Mouse (Mus musculus): ENCODE measurements around the gene Eif2d. TPM values are rescaled to one million over a fixed set of nuclear protein-coding genes. Genes with fewer than 3 reads are reported as not detected.

The Eif2d gene
- total RNA-seq, 2 experiments from 2014 or later = 37.7 to 39.7 TPM

DNA sequence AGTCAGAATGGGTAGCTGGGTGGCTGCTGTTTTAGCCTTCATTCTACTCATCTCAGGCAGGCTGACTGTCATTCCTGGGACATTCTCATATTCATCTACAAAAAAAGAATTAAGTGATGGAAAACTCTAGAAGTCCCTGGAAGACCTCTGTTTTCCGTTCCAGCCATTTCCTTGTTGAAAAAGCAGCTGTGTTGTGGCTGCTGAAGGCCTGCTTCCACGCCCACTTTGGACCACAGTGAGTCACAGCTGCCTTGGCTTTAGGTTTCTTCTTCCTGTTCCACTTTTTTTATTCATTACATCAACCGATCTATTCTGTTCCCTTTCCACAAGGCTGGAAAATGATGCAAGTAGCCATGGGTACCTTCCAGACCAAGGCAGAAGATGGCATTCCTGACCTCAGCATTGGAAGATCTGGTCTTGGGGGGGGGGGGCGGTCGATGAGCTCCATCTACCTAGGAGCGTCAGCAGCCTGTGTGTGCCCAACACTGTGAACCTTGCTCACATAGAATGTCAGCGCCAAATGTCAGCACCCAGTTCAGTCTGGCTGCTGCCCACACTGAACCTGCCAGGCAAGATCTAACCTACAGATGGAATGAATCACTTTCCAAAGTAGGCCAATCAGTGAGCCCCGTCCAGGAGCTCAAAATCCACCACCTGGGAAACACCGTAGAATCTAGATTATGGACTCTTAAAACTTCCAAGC lies 31.4 kb downstream of the Eif2d start:
- DNase-seq (ENCODE audit: low spot score in 2 of 2) = no peak

DNA sequence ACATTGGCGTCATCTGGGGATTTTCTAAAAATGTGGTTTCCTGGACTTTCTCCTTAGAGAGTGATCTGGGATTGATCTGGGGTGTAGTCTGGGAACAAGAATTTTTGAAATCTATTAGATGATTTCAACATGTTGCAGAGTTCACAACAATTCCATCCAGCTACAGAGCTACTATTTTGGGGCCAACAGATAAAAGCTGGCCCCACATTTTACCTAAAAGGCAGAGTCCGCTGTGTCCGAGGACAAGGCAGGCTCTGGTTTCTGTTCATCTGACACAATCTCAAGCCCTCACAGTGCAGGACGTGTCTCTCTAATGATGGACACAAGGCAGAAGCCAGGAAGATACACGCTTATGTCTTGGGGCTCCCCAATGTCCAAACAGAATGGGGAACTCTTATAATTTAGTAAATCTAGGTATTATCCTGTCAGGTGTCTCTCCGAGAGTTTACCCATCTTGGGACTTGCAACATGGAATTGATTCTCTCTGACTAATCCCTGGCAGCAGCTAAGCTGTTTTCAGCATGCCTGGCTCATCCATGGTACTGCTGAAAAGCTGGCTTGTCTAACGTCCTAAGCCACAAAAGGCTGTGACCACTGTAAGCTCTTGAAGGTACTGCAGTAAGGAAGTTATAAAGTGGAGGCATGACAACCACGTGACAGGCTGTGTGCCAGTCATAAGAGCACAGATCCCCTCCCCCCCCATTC lies 32.1 kb downstream of the Eif2d start:
- DNase-seq (ENCODE audit: low spot score in 2 of 2) = no peak

DNA sequence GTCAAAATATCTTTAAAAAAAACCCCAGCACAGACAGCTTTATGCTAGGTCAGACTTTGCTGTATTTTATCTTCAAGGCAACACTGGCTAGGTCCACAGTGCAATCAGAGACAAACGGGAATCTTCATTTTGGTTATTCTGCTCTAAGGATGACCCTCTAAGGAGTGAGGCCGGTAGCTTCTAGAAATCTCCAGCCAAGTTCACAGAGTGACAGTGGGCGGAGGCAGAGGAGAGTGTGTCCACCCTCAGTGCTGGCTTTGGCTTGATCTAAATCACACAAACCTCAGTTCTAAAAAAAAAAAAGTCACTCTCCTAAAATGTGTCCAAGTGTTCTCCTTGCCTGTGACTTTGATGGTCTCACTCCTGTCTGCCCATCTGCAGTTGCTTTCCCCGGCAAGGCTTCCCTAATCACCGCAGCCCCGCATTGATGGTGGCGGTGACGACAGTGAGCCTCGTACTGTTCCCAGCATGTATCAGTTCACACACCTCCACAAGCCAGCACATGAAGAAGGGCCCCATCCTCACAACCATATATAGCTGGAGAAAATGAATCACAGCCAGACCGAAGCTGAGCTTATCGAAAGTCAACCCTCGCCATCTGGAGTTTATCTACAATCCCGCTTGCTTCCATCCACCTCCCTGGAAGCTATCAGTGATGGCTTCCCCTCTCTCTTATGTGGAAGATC lies 33.0 kb downstream of the Eif2d start:
- no peak for DNase-seq (ENCODE audit: low spot score in 2 of 2)

DNA sequence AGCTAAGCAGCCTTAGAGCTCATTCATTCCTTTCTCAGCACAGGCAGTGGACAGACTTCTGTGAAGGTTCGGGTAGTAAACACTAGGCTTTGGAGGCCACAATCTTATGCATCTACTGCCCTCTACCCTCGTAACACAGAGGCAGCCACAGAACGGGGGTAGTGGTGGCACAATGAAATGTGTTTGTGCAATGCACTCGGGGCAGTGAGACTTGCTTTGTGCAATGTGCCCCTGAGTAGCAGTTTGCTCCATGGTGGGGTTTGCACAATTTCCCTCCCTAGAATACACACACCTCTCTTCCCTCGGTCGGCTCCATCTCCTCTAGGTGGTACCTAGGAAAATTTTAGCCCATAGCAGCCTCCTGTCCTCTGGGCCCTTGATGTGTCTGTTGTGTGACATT lies 34.0 kb downstream of the Eif2d start:
- DNase-seq (ENCODE audit: low spot score in 2 of 2) = no peak

DNA sequence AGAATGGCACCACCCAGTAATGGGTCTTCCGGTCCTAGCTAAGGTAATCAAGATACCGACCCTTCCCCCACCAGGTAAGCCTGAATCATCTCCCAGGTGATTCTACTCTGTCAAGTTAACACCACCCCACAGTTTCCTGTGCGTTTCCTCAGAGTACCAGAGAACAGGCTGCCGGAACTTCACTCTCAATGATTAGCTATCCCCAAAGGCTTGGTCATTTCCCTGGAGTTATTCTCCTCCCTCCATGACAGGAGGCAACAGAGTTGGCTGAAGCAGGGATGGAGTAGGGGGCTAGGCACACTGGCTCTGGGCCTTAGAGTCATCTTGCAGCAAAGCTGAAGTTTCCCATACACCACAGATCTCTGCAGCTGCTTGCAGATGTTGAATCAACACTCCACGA lies 34.9 kb downstream of the Eif2d start:
- DNase-seq (ENCODE audit: low spot score in 2 of 2) = no peak

DNA sequence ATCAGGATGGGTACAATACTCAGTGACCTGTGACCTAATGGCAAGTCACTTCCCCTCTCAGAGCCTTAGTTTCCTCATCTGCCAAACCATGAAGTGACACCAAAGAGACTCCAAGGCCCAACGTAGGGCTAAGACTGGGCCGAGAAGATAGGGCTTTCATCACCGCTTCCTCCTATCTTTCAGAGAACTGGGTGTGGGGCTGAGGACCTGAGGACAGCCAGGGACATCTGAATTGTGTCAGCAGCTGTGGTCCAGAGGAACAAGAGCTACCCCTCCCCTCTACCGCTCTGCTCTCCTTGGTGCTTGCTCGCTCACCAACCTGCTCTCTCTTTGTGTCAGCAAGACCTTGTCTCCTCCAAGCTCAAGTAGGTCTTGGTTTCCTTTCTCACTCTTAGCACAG lies 35.7 kb downstream of the Eif2d start:
- no peak for DNase-seq (ENCODE audit: low spot score in 2 of 2)

DNA sequence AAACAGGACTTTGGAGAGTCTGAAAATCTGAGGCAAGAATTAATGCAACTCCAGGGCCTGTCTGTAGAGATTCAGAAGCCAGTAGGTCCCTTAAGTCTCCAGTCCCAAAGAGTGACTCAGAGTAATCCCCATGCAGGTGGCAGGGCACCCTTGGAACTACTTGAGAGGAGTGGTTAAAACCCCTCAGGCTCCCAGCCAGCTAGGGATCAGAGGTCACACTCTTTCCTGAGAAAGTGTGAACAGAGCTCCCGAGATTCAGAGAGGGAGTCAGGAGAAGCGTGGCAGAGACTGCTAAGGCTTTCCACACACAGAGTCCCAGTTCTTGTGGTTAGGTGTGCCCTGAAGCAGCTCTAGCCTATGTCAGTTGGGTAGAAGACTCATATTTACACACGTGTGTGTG lies 40.8 kb downstream of the Eif2d start:
- no peak for DNase-seq (ENCODE audit: low spot score in 2 of 2)

DNA sequence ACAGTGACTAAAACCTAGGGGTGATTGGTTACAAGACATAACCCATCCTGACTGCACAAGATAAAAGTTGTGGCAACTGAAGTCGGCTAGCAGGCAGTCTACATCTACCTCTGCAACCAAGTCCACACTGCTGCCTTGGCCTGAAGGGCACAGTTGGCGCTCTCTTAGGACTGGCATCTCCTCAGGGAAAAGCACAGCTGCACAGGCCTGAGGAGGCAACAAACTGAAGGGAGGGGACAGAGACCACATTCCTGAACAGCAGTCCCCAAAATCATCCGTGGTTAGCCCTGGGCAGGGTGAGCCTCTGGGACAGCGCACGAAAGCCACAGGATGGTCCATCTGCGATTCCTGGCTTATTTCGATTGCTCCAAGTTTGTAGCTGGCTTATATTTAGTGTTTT lies 42.7 kb downstream of the Eif2d start:
- DNase-seq (ENCODE audit: low spot score in 2 of 2) = no peak

DNA sequence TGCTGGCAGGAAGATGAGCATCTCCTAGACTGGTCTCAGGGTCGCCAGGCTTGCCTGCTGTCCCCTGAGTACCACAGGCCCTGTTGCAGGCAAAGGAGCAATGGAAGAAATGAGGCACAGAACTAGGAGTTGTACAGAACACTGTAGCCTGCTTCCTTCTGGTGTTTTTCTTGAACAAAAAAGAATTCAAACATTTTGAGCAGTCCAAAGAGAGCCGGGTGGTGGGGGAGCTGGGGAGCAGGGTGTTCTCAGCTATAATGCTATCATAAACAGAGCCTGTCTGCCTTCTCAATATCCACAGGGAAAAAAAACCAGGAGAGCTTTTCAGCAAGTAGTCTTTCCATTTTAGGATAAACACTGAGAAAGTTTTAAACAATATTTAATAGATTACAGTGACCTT lies 43.1 kb downstream of the Eif2d start:
- DNase-seq (ENCODE audit: low spot score in 2 of 2) = no peak

DNA sequence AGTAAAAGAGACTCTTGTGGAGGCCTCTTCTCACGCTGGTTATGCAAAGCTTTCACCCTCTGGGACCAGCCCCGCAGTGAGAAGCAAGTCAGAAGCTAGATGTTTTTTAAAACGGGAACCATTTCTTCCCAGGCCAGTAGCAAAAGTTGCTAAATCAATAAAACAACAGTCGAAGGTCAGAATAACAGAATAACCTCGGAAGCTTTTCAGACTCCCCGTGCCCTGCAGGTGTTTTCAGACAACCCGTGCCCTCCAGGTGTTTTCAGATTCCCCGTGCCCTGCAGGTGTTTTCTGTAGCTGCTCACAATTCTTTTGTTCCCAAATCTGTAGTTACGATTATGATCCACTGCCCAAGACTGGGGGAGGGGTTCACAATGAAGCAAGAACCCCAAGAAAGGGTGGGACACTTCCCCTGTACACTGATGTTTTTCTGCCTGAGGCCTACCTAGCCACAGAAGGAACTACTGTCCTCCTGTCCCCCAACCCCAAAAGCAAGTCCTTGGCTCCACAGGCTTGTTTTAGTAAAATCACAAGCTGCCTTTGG lies 45.5 kb downstream of the Eif2d start:
- DNase-seq (ENCODE audit: low spot score in 2 of 2) = no peak

DNA sequence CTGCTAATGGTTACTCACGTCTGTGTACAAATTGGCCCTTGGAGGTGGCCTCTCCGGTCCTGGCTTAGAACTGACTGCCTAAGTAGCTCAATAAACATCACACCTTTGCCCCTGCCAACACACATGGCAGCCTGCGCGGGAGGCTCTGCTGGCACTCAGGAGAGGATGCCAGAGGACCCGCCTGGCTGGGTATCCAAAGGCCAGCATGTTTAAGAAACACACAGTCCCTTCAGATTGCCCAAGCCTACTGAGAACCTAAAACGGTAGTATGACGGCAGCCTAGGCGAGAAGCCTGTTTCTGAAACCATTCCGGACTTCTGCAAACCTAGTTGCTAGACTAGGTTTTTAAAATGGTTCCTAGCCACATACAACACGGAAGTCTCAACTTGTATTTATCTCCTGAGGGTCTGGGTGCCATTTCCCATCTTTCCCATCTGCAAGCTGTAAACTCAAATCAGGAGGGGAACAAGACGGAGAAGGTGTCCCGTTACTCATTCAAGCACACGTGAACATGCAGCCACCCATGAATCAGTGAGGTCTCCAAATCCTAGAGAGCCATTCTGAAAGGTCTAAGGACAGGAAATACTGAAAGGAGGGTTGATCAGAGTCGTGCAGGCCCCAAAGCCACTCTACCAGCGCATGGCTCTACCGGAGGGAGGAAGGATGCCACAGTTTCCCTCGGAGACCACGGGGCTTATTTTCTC lies 46.3 kb downstream of the Eif2d start:
- DNase-seq (ENCODE audit: low spot score in 2 of 2) = no peak

DNA sequence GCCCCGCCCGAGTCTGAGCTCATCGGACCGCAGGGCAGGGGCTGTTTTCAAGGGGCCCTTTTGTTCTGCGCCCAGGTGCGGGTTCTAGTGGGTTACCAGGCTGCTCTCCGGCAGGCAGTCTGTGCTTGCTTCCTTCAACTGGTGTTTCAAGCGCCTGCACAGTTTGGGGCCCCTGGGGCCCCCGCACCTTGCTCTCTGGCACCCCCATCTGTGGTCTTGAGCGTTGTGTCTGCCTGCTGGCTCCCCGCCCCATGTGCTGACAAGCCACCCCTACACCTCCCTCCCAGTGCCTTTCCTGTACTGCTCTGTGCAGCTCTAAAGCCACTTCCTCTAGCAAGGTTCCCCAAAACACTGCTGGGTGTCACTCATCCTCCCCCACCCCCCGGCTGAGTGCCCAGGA lies 47.0 kb downstream of the Eif2d start:
- DNase-seq (ENCODE audit: low spot score in 2 of 2) = peak; percentile 30 to 47

DNA sequence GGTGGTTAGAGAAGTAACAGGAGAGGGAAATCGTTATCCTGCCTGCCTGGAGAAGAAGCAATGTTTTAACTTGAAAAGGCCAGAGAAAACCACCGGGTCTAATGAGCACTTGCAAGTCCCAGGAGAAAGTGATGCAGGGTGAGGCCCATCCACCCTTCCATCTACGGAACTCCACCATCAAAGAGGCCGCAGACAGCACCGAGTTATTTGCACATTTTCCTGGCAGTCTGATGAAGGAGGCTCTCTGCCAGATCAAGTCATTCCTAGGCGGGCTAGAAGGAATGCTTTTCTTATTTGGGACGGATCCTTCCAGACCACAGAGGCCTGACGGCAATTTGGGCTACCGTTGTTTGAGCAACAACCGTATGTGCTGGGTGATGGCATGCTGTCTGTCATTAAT lies 47.6 kb downstream of the Eif2d start:
- no peak for DNase-seq (ENCODE audit: low spot score in 2 of 2)

DNA sequence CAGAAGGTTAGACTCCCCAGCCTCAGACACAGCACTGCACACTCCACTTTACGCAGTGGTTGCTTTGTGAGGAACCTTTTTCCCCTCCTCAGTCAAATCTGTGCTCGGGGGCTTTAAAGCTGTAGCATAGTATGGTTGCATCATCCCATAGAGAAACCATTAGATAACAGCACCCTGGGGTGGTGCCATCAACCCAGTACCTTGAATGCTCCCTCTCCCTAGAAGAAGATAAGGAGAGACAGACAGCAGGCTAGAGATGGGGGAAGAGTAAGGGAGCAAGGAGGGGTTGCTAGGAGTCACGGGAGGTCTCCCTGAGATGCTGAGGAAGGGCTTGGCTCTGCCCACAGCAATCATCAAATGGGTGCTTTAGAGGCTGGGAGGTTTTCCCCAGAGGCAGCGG lies 48.4 kb downstream of the Eif2d start:
- DNase-seq (ENCODE audit: low spot score in 2 of 2) = no peak

DNA sequence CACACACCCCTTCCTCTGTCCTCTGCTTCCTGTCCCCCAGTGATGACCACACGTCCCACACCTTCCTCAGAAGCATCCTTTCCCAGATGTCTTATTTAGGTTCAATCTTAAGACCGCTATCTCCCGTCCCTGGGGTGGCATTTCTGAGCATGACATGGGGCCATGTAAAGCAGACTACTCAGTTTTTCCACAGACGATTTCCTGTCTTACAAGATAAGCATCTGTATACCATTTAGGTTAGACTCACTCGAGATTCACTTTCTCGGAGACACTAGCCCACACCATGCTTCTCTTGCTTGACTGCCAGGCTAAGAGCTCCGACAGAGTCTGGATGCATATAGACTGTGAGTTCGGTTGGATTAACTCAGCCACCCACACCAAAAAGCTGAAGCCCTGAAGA lies 51.5 kb downstream of the Eif2d start:
- DNase-seq (ENCODE audit: low spot score in 2 of 2) = no peak

DNA sequence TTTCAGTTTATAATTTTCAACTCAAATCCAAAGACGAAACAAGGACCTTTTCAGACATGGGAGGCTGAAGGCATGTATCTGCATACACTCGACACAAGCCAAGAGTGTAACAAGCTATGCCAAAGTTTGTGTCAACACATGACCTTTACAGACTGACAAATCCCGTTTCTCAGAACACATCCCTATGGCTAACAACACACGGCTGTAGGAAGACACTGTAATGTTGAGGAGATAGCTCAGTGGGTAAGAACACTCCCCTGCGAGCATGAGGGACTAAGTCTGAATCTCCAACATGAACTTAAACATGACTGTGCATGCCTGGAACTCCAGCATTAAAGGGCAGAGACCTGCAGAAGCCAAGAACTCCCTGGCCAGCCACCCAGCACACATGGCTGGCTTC lies 53.4 kb downstream of the Eif2d start:
- DNase-seq (ENCODE audit: low spot score in 2 of 2) = no peak

DNA sequence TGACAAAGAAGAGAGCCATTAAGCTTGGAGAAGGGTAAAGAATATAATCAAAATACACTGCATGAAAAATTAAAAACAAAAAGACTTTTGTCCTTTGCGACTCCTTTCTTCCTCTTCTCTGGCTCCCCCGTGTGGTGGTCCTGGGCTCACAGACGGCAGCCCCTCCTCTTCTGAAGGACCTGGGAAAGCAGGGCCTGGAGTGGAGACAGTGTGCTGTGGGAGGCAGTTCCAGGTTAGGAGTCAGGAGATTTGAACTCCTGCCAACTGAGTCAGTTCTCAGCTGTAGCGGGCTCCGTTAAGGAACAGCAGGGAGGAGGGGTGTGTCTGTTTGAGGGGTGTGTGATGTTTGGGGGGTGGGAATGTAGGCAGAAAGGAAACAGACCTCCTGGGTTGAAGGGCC lies 54.5 kb downstream of the Eif2d start:
- DNase-seq (ENCODE audit: low spot score in 2 of 2) = peak; percentile 81 to 86

DNA sequence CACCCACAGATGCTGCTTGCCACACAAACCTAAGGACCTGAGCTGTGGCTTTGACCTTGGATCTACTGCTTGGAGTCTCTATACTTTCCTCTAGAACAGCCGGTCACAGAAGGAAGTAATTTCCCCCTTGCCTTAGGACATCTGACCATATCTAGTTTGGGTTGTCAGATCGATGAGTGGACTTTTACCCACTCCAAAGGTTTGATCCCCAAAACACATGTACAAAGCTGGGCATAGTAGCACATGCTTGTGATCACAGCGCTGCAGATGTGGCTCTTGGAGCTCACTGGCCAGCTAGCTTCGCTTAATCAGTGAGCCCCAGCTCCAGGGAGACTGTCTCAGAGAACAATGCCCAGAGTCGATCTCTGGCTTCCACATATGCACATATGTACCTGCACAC lies 55.1 kb downstream of the Eif2d start:
- no peak for DNase-seq (ENCODE audit: low spot score in 2 of 2)

DNA sequence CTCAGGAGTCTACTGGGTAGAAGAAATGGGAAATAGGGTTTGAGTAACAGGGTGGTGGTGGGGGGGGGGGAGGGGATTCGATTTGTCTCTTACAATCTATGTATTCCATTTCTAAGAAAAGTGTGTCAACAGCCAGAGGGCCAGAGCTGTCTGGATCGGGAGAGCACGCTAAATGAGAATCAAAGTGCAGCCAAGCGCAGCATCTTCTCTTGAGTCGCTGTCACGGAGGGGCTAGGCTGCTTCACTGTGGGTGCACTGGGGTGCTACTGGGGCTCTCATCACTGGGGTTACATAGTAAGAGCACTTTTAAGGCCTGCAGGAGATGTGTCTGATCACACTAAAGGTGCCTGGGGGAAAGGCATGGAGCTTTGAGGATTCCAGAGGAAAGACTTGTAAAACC lies 55.8 kb downstream of the Eif2d start:
- DNase-seq (ENCODE audit: low spot score in 2 of 2) = no peak

DNA sequence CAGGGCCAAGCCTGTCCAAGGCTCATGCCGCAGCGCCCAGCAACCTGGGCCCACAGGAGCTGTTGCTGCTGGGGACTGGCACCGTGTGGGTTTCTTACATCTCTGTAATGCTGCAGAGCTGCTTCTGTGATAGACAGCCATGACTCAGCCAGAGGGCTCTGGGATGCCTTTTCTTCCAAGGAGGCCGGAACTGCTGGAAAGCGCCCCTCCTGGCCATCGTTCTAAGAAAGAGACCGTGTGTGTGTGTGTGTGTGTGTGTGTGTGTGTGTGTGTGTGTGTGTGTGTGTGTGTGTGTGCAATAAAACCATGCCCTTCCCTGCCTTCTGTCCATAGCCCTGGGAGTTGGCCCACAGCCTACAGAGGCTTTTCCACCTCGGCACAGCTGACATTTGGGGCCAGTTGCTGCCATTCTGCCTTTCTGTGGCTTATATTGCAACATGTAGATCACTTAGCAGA lies 57.0 kb downstream of the Eif2d start:
- peak; percentile 28 to 41 for DNase-seq (ENCODE audit: low spot score in 2 of 2)

DNA sequence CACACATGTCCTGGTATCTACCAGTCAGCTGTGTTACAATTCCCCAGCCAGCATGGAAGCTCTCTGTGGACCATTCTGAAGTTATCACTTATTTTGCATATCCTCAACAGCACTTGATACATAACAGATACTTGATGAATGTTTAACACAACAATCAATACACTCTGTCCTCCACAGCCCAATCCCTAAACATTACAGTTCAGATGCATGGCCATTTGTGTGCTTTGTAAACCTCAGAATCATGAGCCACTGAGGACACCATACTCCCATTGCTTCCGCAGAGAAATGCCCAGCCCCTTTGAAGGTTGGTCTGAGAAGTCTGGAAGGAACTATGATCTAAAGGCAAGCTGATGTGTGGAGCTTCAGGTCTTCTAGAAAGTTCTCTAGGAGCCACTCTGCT lies 58.7 kb downstream of the Eif2d start:
- DNase-seq (ENCODE audit: low spot score in 2 of 2) = no peak

DNA sequence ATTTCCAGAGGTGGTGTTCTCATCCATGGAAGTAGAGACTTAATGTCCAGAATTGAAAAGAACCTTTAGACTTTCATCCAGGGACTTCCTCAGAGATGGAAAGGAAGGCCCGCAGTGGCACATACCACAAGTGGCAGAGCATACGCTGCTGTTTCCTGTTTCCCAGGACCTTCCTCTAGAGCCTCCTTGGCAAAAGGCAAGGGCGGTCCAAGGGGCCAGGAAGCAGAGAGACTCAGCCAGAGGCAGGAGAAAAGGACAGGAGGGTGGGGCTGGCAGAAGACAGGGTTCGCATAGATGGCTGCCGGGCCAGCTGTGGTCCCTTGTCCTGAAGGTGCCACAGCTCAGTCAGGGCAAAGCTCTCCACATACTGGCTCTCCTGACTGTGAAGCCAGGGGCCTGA lies 60.0 kb downstream of the Eif2d start:
- no peak for DNase-seq (ENCODE audit: low spot score in 2 of 2)
